Comparison of ENCODE assay signal across 13 mouse cellular contexts in genomic region chr11:102779081-102779638, GRCm38 (mm10). TPM values are rescaled to one million over a fixed set of nuclear protein-coding genes. Genes with fewer than 3 reads are reported as not detected.
DNase-seq lines count a peak whose midpoint lies in the region; ATAC-seq and TF ChIP-seq lines count a peak whose summit lies in the region.
"Had no signal": no experiment of that assay in that cellular context is flagged by ENCODE, and none has a peak within 500 bp of the region (broad histone marks: within the 10 kb centered on the region; RNA-seq: fewer than 3 reads in every experiment).

No protein-coding gene starts in this region.

- no peak for DNase-seq in heart, adult 2 months
- DNase-seq in heart, postnatal 14 days: no peak
- no peak for DNase-seq in kidney, adult 9 months
- DNase-seq in cerebellum, adult 18-20 months: peak; percentile 51 to 53
- no peak for DNase-seq in embryonic facial prominence, embryonic 10.5 days (ENCODE audit: low spot score)
- DNase-seq in thymus, postnatal 10 days (ENCODE audit: low spot score in 2 of 2): no peak
- no peak for DNase-seq in liver
- DNase-seq: B cell, adult 2 months; gastrocnemius, postnatal 36 days; liver, postnatal 0 days; right cerebral cortex, postnatal 25 days; thymus, postnatal 25 days had no signal

- intact Hi-C loops in heart, adult 2 months (cut with DNase I): no loop called here
- intact Hi-C loops in heart, postnatal 14 days (cut with DNase I): no loop called here

- H3K27me3 ChIP-seq in heart, adult 2 months (ENCODE audit: control insufficient read depth, insufficient read depth, low read length): no peaks in the 10 kb centered on the region
- H3K27me3 ChIP-seq in kidney, embryonic 16.5 days (ENCODE audit: insufficient read depth, low read length): no peaks in the 10 kb centered on the region
- 0 out of 2 replicates have a peak, but pooled peaks cover 19% of the 10 kb centered on the region for H3K27me3 ChIP-seq in embryonic facial prominence, embryonic 10.5 days (replicated peaks; ENCODE audit: low read depth, poor library complexity, severe bottlenecking)

- H3K9me3 ChIP-seq in kidney, embryonic 16.5 days (ENCODE audit: low read length): no peaks in the 10 kb centered on the region
- no peaks in the 10 kb centered on the region for H3K9me3 ChIP-seq in embryonic facial prominence, embryonic 10.5 days

- H3K27ac ChIP-seq in heart, adult 2 months: peak overlapping the region; percentile 91
- no peak overlapping the region for H3K27ac ChIP-seq in kidney, embryonic 16.5 days (ENCODE audit: low read length)
- peak overlapping the region; percentile 84; the same call in 1 of the 2 replicates for H3K27ac ChIP-seq in embryonic facial prominence, embryonic 10.5 days (replicated peaks)

- TF ChIP-seq EP300 in heart, adult 2 months (IDR thresholded peaks at IDR 0.05; ENCODE audit: insufficient read depth, low read depth, low read length): no peak

- H3K36me3 ChIP-seq in heart, adult 2 months (ENCODE audit: control insufficient read depth, insufficient read depth, low read length): no peaks in the 10 kb centered on the region
- no peaks in the 10 kb centered on the region for H3K36me3 ChIP-seq in kidney, embryonic 16.5 days (ENCODE audit: insufficient read depth, low read length)
- H3K36me3 ChIP-seq in embryonic facial prominence, embryonic 10.5 days (replicated peaks): peaks cover 24% of the 10 kb centered on the region

- no peak for TF ChIP-seq CTCF in heart, adult 2 months (IDR thresholded peaks at IDR 0.05)

- peaks cover 12% of the 10 kb centered on the region for H3K4me1 ChIP-seq in heart, adult 2 months (ENCODE audit: control insufficient read depth, insufficient read depth, low read length)
- H3K4me1 ChIP-seq in kidney, embryonic 16.5 days (ENCODE audit: insufficient read depth, low read length): peaks cover 23% of the 10 kb centered on the region
- peaks cover 58% of the 10 kb centered on the region for H3K4me1 ChIP-seq in embryonic facial prominence, embryonic 10.5 days

- TF ChIP-seq POLR2A in heart, adult 2 months (IDR thresholded peaks at IDR 0.05; ENCODE audit: insufficient read depth, low read depth, low read length): no peak

- no peak for ATAC-seq in kidney, embryonic 16.5 days (ENCODE audit: low FRiP score, low TSS enrichment)
- ATAC-seq: liver, postnatal 0 days had no signal

- 83% methylated on average over 8 of the region's 8 CpGs for WGBS in heart, adult 2 months
- WGBS in kidney, embryonic 16.5 days: 81% methylated on average over 8 of the region's 8 CpGs
- WGBS in embryonic facial prominence, embryonic 10.5 days: 79% methylated on average over 8 of the region's 8 CpGs

- no peak overlapping the region for H3K9ac ChIP-seq in heart, adult 2 months (ENCODE audit: low read depth, low read length)
- H3K9ac ChIP-seq in kidney, embryonic 16.5 days (replicated peaks; ENCODE audit: low read length): peak overlapping the region; percentile 1; the same call in 1 of the 2 replicates
- H3K9ac ChIP-seq: liver, postnatal 0 days had no signal

- no peak overlapping the region for H3K4me3 ChIP-seq in heart, adult 2 months
- no peak overlapping the region for H3K4me3 ChIP-seq in kidney, embryonic 16.5 days (ENCODE audit: low read length)
- H3K4me3 ChIP-seq in embryonic facial prominence, embryonic 10.5 days: no peak overlapping the region

- no peaks in the 10 kb centered on the region for H3K79me2 ChIP-seq in heart, adult 2 months (replicated peaks; ENCODE audit: control insufficient read depth, insufficient read depth, low read length)

- H3K4me2 ChIP-seq in kidney, embryonic 16.5 days (replicated peaks; ENCODE audit: low read depth, low read length): no peak overlapping the region

RNA-seq across cellular contexts. Expression of gene Adam11, which starts 17.9 kb away (rescaled TPM):
- 1 to 10 TPM; 3.4 to 4.9 TPM for total RNA-seq in heart, adult 2 months (2021)
- 10.1 and 12.5 TPM in 2 replicates for polyA plus RNA-seq in heart, adult 2 months (2012; rRNA removed)
- 1 to 10 TPM; 4.0 to 4.4 TPM for total RNA-seq in heart, postnatal 14 days (2021)
- polyA plus RNA-seq in kidney, embryonic 16.5 days (2015; fragmentation: Nextera tagmentation; extraction: Ambion mirVana): 8.7 and 8.8 TPM in 2 replicates
- polyA plus RNA-seq in embryonic facial prominence, embryonic 10.5 days (2016; fragmentation: Nextera tagmentation; extraction: Ambion mirVana): 16.3 and 21.0 TPM in 2 replicates

RNA-seq across cellular contexts. Expression of gene Gjc1, which starts 40.3 kb away (rescaled TPM):
- total RNA-seq in heart, adult 2 months (2021): 10 to 100 TPM; 19.4 to 23.4 TPM
- polyA plus RNA-seq in heart, adult 2 months (2012; rRNA removed): 12.9 and 26.4 TPM in 2 replicates
- total RNA-seq in heart, postnatal 14 days (2021): 10 to 100 TPM; 37.7 to 42.6 TPM
- polyA plus RNA-seq in kidney, embryonic 16.5 days (2015; fragmentation: Nextera tagmentation; extraction: Ambion mirVana): 54.5 and 55.4 TPM in 2 replicates
- 80.7 and 89.6 TPM in 2 replicates for polyA plus RNA-seq in embryonic facial prominence, embryonic 10.5 days (2016; fragmentation: Nextera tagmentation; extraction: Ambion mirVana)

RNA-seq across cellular contexts. Expression of gene Higd1b, which starts 56.5 kb away (rescaled TPM):
- 10 to 100 TPM; 11.0 to 12.2 TPM for total RNA-seq in heart, adult 2 months (2021)
- 15.2 and 21.6 TPM in 2 replicates for polyA plus RNA-seq in heart, adult 2 months (2012; rRNA removed)
- total RNA-seq in heart, postnatal 14 days (2021): 10 to 100 TPM; 20.4 to 25.4 TPM
- polyA plus RNA-seq in kidney, embryonic 16.5 days (2015; fragmentation: Nextera tagmentation; extraction: Ambion mirVana): 0.42 and 2.5 TPM in 2 replicates
- not detected in 2 replicates for polyA plus RNA-seq in embryonic facial prominence, embryonic 10.5 days (2016; fragmentation: Nextera tagmentation; extraction: Ambion mirVana)
- polyA plus RNA-seq: liver, postnatal 0 days had no signal

Comparison
In these comparisons a context has a peak if more than half of its experiments do, and no peak if none do; other contexts are left out.
1. DNase-seq: peak in cerebellum, adult 18-20 months (2 of 2); none in heart, adult 2 months (0 of 2), heart, postnatal 14 days (0 of 2), kidney, adult 9 months (single experiment), embryonic facial prominence, embryonic 10.5 days (single experiment), thymus, postnatal 10 days (0 of 2) and liver (single experiment).